Mouse (Mus musculus): ENCODE measurements around the gene Gm20388.

The Gm20388 gene

DNA sequence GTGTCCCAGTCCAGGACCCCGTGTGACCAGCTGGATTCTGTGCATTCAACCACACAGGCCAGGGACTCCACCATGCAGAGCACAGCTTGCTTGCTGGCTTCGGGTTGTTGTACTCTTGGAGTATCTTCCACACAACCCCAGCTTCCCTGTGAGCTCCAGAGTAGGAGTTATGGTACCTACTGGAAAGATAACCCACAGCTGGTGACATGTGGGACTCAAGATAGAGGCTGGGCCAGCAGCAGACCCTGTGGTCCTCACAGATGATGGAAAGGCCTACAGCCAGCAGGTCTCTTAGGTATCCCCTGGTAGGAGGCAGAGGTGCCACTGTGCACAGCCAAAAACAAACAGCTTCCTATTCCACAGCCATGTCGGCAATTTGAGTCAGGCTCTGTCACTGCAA lies 2800.8 kb downstream of the Gm20388 start:
- DNase-seq: no peak

DNA sequence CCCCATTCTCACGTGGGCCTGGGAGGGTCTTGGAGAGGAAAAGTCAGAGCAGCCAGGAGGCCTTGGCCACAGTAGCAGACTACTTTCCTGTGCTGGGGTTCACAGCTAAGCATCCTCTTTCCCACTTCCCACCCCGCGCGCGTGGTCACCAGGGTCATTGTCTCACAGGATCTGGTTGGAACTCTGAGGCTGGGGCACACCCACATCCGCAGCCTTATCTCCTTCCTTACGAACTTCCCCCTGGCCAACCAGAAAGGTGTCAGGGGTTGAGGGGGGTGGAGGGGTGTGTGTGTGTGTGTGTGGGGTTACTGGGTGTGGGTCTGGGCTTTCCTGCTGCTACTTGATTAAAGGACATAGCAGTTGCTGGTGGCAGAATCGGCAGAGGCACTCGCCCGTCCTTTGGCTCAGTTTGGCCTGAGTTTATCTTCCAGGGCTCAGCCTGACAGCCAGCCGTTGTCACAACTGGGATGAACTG lies 2801.3 kb downstream of the Gm20388 start:
- DNase-seq: no peak

DNA sequence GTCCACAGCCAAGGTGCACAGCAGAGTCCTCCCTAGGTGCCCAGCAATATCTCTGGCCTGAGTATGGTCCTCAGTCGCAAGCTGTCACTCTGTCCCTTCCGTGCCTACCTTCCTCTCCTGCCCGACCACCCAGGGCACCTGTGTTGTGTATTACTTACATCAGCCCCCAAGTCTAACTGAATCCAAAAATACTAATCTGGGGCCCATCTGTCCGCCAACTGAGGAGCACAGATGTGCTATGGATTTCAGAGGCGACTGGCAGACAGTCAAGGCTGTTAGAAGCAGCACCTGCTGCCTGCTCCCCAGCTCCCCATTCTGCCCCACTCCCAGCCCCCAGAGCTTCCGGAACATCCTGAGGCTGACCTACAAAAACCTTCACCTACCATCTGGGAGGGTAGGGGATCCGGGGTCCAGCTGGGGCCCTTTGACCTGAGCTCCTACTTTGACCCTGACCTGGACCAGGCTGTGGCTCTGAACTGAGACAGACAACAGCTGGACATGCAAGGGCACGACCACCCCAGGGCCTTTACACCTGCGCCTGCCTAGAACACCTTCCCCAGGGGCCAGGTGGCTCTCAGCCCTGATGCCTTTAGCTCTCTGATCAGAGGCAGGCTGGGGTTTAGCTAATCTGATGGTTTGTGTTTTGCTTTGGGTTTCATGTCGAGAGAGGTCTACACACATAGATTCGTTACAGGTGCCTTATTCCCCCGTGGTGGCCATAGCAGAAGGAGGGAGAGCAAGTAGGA lies 2801.9 kb downstream of the Gm20388 start:
- DNase-seq: no peak

GRCm38 (mm10) chr8:122713157-122713518 lies 2802.5 kb downstream of the Gm20388 start:
- DNase-seq: no peak

DNA sequence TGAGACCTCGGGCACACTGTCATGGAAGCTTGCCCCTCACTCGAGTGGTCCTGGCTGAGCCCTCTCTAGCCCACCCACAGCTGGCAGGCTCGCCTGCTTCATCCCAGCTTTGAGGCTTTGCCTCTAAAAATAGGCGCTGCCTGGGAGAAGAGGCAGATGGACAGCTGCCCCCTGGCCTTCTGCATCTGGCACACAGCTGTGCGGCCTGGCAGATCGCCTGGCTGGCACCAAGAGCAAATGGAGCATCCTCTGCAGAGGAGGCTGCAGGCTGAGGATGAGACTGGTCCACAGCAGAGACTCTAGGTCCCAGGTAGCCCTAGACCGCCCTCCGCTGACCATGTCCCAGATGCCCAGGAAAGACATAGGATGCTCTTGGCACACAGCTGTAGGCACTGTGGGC lies 2805.9 kb downstream of the Gm20388 start:
- DNase-seq: no peak

DNA sequence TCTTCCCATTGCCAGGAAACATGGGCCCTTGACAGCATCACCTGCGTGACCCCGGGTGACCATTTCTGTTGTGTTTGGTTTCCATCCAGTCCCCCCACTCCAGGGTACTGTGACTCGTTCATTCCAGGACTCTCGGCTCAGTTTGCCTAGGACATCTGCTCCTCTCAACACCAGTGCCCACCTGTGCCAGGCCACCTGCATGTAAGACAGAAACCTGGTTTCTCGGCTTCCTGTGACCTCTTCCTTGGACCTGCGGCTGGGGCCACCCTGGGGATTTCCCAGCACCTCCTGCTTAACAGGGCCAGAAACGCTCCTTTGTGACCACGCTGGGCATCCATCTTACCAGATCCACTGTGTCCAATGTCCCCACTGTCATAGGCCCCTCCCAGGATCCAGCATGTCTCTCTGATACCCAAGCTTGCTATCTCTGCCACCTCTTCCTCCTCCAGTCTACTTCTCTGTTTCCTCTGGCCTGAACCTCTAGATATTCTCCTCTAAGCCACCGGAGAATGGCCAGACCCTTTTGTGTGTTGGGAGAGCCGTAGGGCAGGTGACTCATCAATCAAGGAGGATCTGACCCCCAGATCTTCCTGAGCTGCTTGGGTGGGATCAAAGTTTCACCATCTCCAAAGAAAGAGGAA lies 2807.3 kb downstream of the Gm20388 start:
- no peak for DNase-seq

DNA sequence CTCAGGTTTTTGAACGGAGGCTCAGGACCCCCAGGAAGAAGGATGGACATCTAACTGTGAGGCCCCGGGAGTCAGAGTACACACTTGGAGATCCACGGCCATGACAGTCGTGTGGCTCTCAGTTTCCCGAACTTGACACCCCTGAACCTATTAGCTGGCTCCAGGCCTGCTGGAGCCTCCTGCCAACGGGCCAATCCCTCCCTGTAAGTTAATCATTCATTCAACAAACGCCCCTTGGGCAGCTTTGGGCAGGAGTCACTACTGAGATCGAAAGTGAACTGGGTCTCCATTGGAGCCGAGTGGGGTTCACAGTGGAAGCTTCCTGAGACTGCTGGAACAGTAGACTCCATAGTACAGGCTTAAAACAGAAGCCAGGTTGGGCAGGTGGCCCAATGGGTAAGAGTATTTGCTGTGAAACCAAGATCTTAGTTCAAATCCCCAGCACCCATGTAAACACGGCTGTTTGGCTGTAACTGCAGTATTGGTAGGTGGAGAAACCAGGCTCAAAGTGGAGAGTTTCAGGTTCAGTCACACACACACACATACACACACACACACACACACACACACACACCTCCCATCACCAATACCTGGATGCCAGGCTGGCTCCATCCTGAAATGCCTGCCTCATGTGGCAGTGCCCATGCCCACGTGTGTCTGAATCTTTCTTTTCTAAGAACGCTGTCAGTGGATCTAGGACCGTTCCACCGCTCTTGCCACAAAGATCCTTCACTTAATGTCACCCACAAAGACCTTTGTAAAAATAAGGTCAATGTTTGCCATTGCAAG lies 2808.3 kb downstream of the Gm20388 start:
- no peak for DNase-seq

DNA sequence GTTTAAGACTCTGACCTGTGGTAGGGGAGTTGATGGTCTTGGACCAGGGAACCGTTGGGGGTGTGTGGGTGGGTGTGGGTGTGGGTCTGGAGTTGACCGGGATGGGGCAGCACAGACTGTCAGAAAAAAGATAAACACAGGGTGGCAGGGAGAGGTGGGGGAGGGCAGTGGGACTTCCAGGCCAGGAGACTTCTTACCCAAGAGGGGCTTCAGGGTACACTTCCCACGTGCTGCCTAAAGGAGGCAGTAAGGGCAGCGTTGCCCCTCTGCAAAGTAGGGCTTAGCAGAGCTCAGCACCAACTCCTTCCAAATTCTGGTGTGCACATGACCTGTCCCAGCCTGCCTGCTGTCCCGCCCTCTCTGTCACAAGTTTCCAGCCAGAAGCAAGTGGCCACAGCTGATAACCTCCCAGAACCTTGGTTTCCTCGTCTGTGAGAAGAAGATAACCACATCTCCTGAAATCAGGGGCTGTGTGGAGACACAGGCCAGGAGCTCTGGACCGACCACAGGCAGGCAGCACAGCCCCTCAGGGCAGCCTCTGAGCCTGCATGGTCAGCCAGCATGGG lies 2808.9 kb downstream of the Gm20388 start:
- no peak for DNase-seq

DNA sequence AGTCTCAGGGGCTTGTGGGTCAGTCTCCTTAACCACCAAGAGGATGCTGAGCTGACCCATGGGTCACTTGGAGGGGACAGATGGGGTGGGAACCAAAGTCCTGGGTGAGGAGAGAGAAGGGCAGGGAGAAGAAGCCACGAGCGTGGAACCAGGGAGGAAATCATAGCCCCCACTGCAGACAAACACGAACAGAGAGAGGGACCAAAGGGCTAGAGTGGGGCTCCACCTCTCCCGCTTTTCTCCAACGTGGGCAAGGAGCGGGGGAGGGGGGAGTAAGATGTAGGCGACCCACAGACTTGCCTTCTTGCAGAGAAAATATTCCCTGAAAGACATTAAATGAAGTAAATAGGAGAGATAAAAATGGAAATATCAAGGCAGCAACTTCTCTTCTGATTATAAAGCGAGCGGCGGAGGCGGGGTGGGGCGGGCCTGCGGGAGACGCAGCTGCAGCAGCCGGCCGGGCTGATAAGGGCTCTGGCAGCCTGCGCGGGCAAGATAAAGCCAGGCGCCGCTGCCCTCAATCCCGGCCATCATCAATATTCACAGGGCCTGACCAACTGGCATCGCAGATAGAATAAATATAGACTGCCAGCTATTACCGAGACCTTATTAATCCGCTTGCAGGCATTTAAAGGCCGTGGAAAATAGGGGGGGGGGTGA lies 2809.6 kb downstream of the Gm20388 start:
- DNase-seq: peak; percentile 51 to 60

- DNase-seq: peak; percentile 68 to 72
These were observed 2810.4 kb downstream of the Gm20388 start for GRCm38 (mm10) chr8:122720811-122721640.

GRCm38 (mm10) chr8:122725187-122725586 lies 2814.5 kb downstream of the Gm20388 start:
- no peak for DNase-seq

DNA sequence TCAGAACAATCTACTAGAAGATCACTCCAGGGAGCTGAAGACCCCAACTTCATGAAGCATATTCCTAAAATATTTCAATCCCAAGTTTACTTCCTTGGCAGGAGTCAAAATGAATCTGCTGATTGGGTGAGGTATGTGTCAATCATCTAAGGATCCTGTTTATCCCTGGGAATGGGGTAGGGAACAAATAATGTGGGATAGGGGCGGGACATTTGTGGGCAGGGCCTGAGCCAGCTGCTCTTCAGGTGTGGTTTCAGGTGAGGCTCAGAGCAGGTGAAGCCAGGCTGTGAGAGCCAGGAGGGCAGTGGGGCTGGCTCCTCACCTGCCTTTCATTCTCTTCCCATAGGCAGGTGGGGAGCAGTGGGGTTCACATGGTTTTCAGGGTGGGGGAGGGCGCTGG lies 2816.1 kb downstream of the Gm20388 start:
- DNase-seq: no peak

DNA sequence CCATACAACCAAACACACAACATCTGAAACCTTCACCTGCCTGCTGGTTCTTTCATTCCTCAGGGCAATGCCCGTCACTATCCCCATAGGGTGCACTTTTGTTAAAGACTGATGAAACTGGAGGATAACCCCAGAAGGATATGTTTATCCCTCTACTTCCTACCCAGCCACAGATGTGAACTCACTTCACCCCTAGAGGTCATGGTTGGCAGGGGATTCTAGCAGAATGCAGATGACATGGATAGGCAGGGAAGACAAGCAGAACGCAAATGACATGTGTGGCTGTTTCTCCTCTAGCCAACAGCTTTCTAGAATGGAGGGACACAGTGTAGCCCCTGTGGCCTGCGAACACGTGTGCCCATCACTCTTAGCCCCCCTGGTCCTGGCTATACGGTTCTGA lies 2816.8 kb downstream of the Gm20388 start:
- DNase-seq: no peak

GRCm38 (mm10) chr8:122728630-122729029 lies 2818.0 kb downstream of the Gm20388 start:
- DNase-seq: no peak

DNA sequence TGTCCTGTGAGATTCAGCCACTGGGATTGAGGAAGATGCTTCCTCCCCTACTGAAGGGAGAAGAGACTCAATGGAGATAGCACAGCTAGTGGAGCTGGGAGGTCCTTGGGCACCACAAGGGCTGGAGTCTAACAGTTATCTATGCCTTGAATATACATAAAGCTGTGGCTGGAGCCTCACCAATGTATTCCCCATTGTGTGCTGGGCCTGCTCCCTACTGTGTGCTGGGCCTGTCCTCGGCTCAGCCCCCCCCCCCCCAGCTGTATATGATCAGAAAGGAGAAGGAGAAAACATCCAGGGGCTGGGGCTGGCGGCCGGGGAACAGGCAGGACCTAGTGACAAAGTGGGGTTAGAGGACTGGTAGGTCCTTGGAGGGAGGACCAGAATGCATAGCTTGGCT lies 2824.5 kb downstream of the Gm20388 start:
- DNase-seq: no peak

- DNase-seq: peak in 1 of 2 experiments; percentile 44
These were observed 2825.2 kb downstream of the Gm20388 start for GRCm38 (mm10) chr8:122735542-122736473.

DNA sequence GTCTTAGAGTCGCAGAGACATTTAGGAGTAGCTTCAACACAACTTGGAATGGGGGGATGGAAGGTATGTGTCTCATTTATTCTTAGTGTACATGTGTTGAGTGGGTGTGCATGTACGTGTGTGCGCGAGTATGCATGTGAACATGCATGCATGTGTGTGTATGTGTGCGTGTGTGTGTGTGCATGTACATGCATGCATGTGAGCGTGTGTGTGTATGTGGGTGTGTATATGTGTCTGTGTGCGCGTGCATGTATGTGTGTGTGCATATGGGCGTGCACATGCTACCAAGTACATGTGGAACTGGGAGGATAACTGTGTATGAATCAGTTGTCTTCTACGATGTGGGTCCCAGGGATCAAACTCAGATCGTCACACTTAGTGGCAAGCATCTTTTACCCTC lies 2826.0 kb downstream of the Gm20388 start:
- DNase-seq: no peak

GRCm38 (mm10) chr8:122737071-122737470 lies 2826.4 kb downstream of the Gm20388 start:
- DNase-seq: no peak

GRCm38 (mm10) chr8:122737886-122738285 lies 2827.2 kb downstream of the Gm20388 start:
- no peak for DNase-seq

GRCm38 (mm10) chr8:122739102-122739725 lies 2828.6 kb downstream of the Gm20388 start:
- peak; percentile 71 to 83 for DNase-seq
